Mouse (Mus musculus): ENCODE data around the gene Olfr299. TPM values are rescaled to one million over a fixed set of nuclear protein-coding genes. Genes with fewer than 3 reads are reported as not detected.

Olfr299 gene
- not detected in 2 replicates for total RNA-seq (2014; fragmentation: Nextera tagmentation)
- total RNA-seq (2017) = 0.05 TPM in 1 of 2 replicates, not detected in the other
- not detected in 2 replicates for polyA plus RNA-seq (2012)

DNA sequence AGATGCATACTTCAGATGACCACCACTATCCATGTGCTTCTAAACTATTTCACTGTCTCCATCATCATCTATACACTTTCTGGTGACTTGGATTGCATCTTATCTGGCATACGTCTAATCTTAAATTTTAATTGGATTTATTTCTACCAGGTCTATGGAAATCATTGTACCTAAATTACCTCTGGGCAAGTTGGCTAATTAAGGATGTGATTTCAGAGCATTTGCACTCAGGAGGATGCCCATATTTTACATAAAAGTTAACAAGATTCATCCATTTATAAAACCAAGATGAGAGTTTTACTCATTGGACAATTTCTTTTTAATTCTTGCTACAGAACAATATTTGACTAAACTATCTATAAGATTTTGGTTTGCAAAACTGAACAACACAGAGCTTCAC is at the start of gene Olfr299:
Gene Olfr299, plus strand, starts transcription at position 301 of the 400 bp plus-strand sequence.
- no peak for DNase-seq (ENCODE audit: low spot score)
- ATAC-seq (ENCODE audit: extremely low read depth, insufficient number of reproducible peaks, low FRiP score, poor library complexity, severe bottlenecking) = no peak
- H3K4me3 ChIP-seq (ENCODE audit: low read depth, low read length) = no peak within 1 kb of the TSS
- TF ChIP-seq CTCF (IDR thresholded peaks at IDR 0.05; ENCODE audit: low read depth, low read length) (no peak), POLR2AphosphoS5 (IDR thresholded peaks at IDR 0.05; ENCODE audit: insufficient replicate concordance, low read depth, low read length) (no peak), GATA1 (IDR thresholded peaks at IDR 0.05; ENCODE audit: borderline replicate concordance, low read length) (no peak), TAL1 (conservative IDR thresholded peaks at IDR 0.05; ENCODE audit: low read depth, low read length) (no peak), GATA2 (IDR thresholded peaks at IDR 0.05; ENCODE audit: borderline replicate concordance, low read depth, low read length) (no peak)
- no peaks in the 10 kb centered on the region for H3K36me3 ChIP-seq (replicated peaks)
- no peaks in the 10 kb centered on the region for H3K27me3 ChIP-seq (ENCODE audit: insufficient read depth, low read length)
- no peaks in the 10 kb centered on the region for H3K9me3 ChIP-seq (replicated peaks)
- no peaks in the 10 kb centered on the region for H3K4me1 ChIP-seq (ENCODE audit: insufficient read depth, low read depth, low read length)

DNA sequence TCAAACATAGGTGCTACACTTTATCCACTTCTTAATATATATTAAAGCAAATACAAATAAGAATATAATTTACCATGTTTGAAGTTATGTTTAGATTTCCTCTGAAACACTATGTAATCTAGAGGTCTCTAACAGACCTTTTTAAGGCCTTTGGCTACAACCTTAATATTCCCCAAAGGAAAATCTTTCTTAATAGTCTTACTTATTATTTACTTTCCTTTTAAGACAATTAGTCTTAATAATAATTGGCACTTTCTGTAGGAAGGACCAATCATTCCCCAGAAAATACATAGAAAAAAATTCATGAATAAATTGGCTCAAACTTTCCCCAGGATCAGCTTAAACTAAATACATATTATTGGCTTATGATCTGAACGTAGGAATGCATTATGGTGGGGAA is 32.7 kb downstream of the Olfr299 start, which contains the start of gene Olfr298:
Gene Olfr298, minus strand, starts transcription at position 101 of the 400 bp plus-strand sequence.
- TF ChIP-seq CTCF (IDR thresholded peaks at IDR 0.05; ENCODE audit: low read depth, low read length) (no peak), GATA1 (IDR thresholded peaks at IDR 0.05; ENCODE audit: borderline replicate concordance, low read length) (no peak), TAL1 (conservative IDR thresholded peaks at IDR 0.05; ENCODE audit: low read depth, low read length) (no peak), GATA2 (IDR thresholded peaks at IDR 0.05; ENCODE audit: borderline replicate concordance, low read depth, low read length) (no peak), POLR2AphosphoS5 (IDR thresholded peaks at IDR 0.05; ENCODE audit: insufficient replicate concordance, low read depth, low read length) (no peak)
- Histone ChIP-seq H3K36me3 (replicated peaks) (no peaks in the 10 kb centered on the region), H3K9me3 (replicated peaks) (no peaks in the 10 kb centered on the region), H3K4me1 (ENCODE audit: insufficient read depth, low read depth, low read length) (no peaks in the 10 kb centered on the region), H3K4me3 (ENCODE audit: low read depth, low read length) (no peak within 1 kb of the TSS), H3K27me3 (ENCODE audit: insufficient read depth, low read length) (no peaks in the 10 kb centered on the region)
- ATAC-seq (ENCODE audit: extremely low read depth, insufficient number of reproducible peaks, low FRiP score, poor library complexity, severe bottlenecking) (no peak), DNase-seq (ENCODE audit: low spot score) (no peak)

Other genes with a start within 250 kb of the Olfr299 start
- not detected in 2 replicates for gene Vmn2r76, start 213.6 kb upstream of the Olfr299 start, total RNA-seq (2014; fragmentation: Nextera tagmentation)
- gene Vmn2r76, start 213.6 kb upstream of the Olfr299 start, total RNA-seq (2017) = 0.05 and 0.06 TPM in 2 replicates
- not detected in 2 replicates for gene Vmn2r76, start 213.6 kb upstream of the Olfr299 start, polyA plus RNA-seq (2012)
- gene Olfr310, start 182.7 kb upstream of the Olfr299 start, total RNA-seq (2014; fragmentation: Nextera tagmentation) = not detected in 2 replicates
- 0.27 TPM in 1 of 2 replicates, not detected in the other for gene Olfr310, start 182.7 kb upstream of the Olfr299 start, total RNA-seq (2017)
- not detected in 2 replicates for gene Olfr310, start 182.7 kb upstream of the Olfr299 start, polyA plus RNA-seq (2012)
- gene Olfr309, start 146.2 kb upstream of the Olfr299 start, total RNA-seq (2014; fragmentation: Nextera tagmentation) = not detected in 2 replicates
- gene Olfr309, start 146.2 kb upstream of the Olfr299 start, total RNA-seq (2017) = 0.11 TPM in 1 of 2 replicates, not detected in the other
- not detected in 2 replicates for gene Olfr309, start 146.2 kb upstream of the Olfr299 start, polyA plus RNA-seq (2012)
- gene Olfr308, start 134.3 kb upstream of the Olfr299 start, total RNA-seq (2014; fragmentation: Nextera tagmentation) = not detected in 2 replicates
- gene Olfr308, start 134.3 kb upstream of the Olfr299 start, total RNA-seq (2017) = 0.11 TPM in 1 of 2 replicates, not detected in the other
- not detected in 2 replicates for gene Olfr308, start 134.3 kb upstream of the Olfr299 start, polyA plus RNA-seq (2012)
- gene Olfr307, start 122.3 kb upstream of the Olfr299 start, total RNA-seq (2014; fragmentation: Nextera tagmentation) = not detected in 2 replicates
- gene Olfr307, start 122.3 kb upstream of the Olfr299 start, total RNA-seq (2017) = 0.11 and 0.35 TPM in 2 replicates
- not detected in 2 replicates for gene Olfr307, start 122.3 kb upstream of the Olfr299 start, polyA plus RNA-seq (2012)
- not detected in 2 replicates for gene Olfr305, start 93.0 kb upstream of the Olfr299 start, total RNA-seq (2014; fragmentation: Nextera tagmentation)
- 0.12 and 0.22 TPM in 2 replicates for gene Olfr305, start 93.0 kb upstream of the Olfr299 start, total RNA-seq (2017)
- gene Olfr305, start 93.0 kb upstream of the Olfr299 start, polyA plus RNA-seq (2012) = not detected in 2 replicates
- gene Olfr304, start 73.3 kb upstream of the Olfr299 start, total RNA-seq (2014; fragmentation: Nextera tagmentation) = not detected in 2 replicates
- 0.16 TPM in 1 of 2 replicates, not detected in the other for gene Olfr304, start 73.3 kb upstream of the Olfr299 start, total RNA-seq (2017)
- gene Olfr304, start 73.3 kb upstream of the Olfr299 start, polyA plus RNA-seq (2012) = not detected in 2 replicates
- not detected in 2 replicates for gene Olfr303, start 62.1 kb upstream of the Olfr299 start, total RNA-seq (2014; fragmentation: Nextera tagmentation)
- 0.23 TPM in 1 of 2 replicates, not detected in the other for gene Olfr303, start 62.1 kb upstream of the Olfr299 start, total RNA-seq (2017)
- gene Olfr303, start 62.1 kb upstream of the Olfr299 start, polyA plus RNA-seq (2012) = not detected in 2 replicates
- gene Olfr301, start 56.1 kb upstream of the Olfr299 start, total RNA-seq (2014; fragmentation: Nextera tagmentation) = not detected in 2 replicates
- 0.12 TPM in 1 of 2 replicates, not detected in the other for gene Olfr301, start 56.1 kb upstream of the Olfr299 start, total RNA-seq (2017)
- not detected in 2 replicates for gene Olfr301, start 56.1 kb upstream of the Olfr299 start, polyA plus RNA-seq (2012)
- not detected in 2 replicates for gene Olfr298, start 32.6 kb downstream of the Olfr299 start, total RNA-seq (2014; fragmentation: Nextera tagmentation)
- 0.12 TPM in 1 of 2 replicates, not detected in the other for gene Olfr298, start 32.6 kb downstream of the Olfr299 start, total RNA-seq (2017)
- not detected in 2 replicates for gene Olfr298, start 32.6 kb downstream of the Olfr299 start, polyA plus RNA-seq (2012)
- not detected in 2 replicates for gene Olfr297, start 60.0 kb downstream of the Olfr299 start, total RNA-seq (2014; fragmentation: Nextera tagmentation)
- 0.06 TPM in 1 of 2 replicates, not detected in the other for gene Olfr297, start 60.0 kb downstream of the Olfr299 start, total RNA-seq (2017)
- not detected in 2 replicates for gene Olfr297, start 60.0 kb downstream of the Olfr299 start, polyA plus RNA-seq (2012)
- gene Olfr295, start 123.9 kb downstream of the Olfr299 start, total RNA-seq (2014; fragmentation: Nextera tagmentation) = not detected in 2 replicates
- gene Olfr295, start 123.9 kb downstream of the Olfr299 start, total RNA-seq (2017) = 0.06 and 0.27 TPM in 2 replicates
- not detected in 2 replicates for gene Olfr295, start 123.9 kb downstream of the Olfr299 start, polyA plus RNA-seq (2012)
- not detected in 2 replicates for gene Olfr294, start 156.7 kb downstream of the Olfr299 start, total RNA-seq (2014; fragmentation: Nextera tagmentation)
- gene Olfr294, start 156.7 kb downstream of the Olfr299 start, total RNA-seq (2017) = 0.12 and 0.16 TPM in 2 replicates
- gene Olfr294, start 156.7 kb downstream of the Olfr299 start, polyA plus RNA-seq (2012) = not detected in 2 replicates
- not detected in 2 replicates for gene Olfr293, start 189.1 kb downstream of the Olfr299 start, total RNA-seq (2014; fragmentation: Nextera tagmentation)
- 0.33 and 0.35 TPM in 2 replicates for gene Olfr293, start 189.1 kb downstream of the Olfr299 start, total RNA-seq (2017)
- not detected in 2 replicates for gene Olfr293, start 189.1 kb downstream of the Olfr299 start, polyA plus RNA-seq (2012)
- not detected in 2 replicates for gene Olfr292, start 228.4 kb downstream of the Olfr299 start, total RNA-seq (2014; fragmentation: Nextera tagmentation)
- 0.06 and 0.11 TPM in 2 replicates for gene Olfr292, start 228.4 kb downstream of the Olfr299 start, total RNA-seq (2017)
- not detected in 2 replicates for gene Olfr292, start 228.4 kb downstream of the Olfr299 start, polyA plus RNA-seq (2012)